In the genomic region with DNA sequence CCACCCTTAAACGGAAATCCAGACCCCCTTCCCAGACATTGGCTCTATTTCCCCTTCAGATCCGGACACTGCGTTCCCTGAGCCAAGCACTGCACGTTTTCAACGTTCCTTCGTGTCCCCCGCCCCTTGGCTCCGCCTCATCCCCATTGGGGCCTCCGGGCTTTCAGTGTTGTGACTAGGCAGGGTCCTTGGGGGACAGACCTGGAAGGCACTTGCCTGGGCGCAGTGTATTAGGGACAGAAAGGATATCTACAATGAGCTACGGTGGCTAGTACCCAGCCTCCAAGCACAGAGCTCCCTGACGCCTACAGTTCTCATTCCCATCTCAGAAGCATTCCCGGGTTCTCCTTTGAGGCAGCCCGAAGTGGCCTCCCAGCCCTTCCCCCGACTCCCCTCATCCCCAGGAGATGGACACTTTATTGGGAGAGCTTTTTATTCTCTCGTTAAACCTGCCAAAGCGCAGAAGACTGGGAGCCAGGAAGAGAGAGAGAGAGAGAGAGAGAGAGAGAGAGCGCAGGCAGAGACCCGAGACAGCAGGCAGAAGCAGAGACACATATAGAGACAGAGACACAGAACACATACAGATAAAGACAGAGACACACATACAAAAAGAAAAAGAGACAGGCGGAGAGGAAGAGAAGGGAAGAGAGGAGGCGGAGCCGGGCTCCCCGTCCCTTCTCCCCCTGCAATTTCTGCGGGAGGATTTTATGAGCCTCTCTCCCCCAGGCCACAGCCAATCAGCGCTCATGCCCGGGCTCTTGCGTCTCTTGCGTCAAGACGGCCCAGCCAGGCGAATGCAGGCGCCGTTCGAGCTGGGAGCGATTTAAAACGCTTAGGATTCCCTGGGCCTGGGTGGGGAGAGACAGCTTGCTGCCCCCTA, we compare ENCODE assay signal across 10 mouse cellular contexts. TPM values are rescaled to one million over a fixed set of nuclear protein-coding genes. Genes with fewer than 3 reads are reported as not detected.
DNase-seq lines count a peak whose midpoint lies in the region; ATAC-seq and TF ChIP-seq lines count a peak whose summit lies in the region.
"Had no signal": no experiment of that assay in that cellular context is flagged by ENCODE, and none has a peak within 500 bp of the region (broad histone marks: within the 10 kb centered on the region; RNA-seq: fewer than 3 reads in every experiment).

Hoxb13 (plus strand) TSS at position 796 of the 880 bp plus-strand sequence.

- no peak within 1 kb of the TSS for H3K27ac ChIP-seq in hindbrain, embryonic 10.5 days
- H3K27ac ChIP-seq in hindbrain, embryonic 13.5 days, result no peak within 1 kb of the TSS
- no peak within 1 kb of the TSS for H3K27ac ChIP-seq in ES-E14 (ENCODE audit: insufficient read depth, low read depth, low read length, poor library complexity, severe bottlenecking)
- no peak within 1 kb of the TSS for H3K27ac ChIP-seq in embryonic facial prominence, embryonic 10.5 days (replicated peaks)

- in situ Hi-C loops in ES-E14 (cut with MboI; ENCODE audit: low sequenced_read_pairs in 2 of 2, unreplicated experiment in 2 of 2), result loop anchor here in 1 of 2 experiments (10.0 kb wide), 1 partner anchor 141 kb away; no protein-coding TSS in a partner anchor

- peak within 1 kb of the TSS; percentile 26; the same call in 1 of the 2 replicates for H3K4me3 ChIP-seq in hindbrain, embryonic 10.5 days
- no peak within 1 kb of the TSS; the same call in 1 of the 2 replicates for H3K4me3 ChIP-seq in hindbrain, embryonic 13.5 days
- peak within 1 kb of the TSS; percentile 39 to 43 for H3K4me3 ChIP-seq in ES-E14 (ENCODE audit: insufficient read depth in 1 of 2, low read depth in 1 of 2, low read length in 2 of 2, poor library complexity in 1 of 2, severe bottlenecking in 1 of 2)
- H3K4me3 ChIP-seq in embryonic facial prominence, embryonic 10.5 days, result peak within 1 kb of the TSS; percentile 8; the same call in 1 of the 2 replicates

- no peak for DNase-seq in hindbrain, embryonic 10.5 days (ENCODE audit: low spot score)
- DNase-seq in ES-E14 (ENCODE audit: low read depth, low spot score), result no peak
- peak; percentile 73 for DNase-seq in embryonic facial prominence, embryonic 10.5 days (ENCODE audit: low spot score)
- DNase-seq in cerebellum, adult 11-12 months, result no peak
- no peak for DNase-seq in thymus, postnatal 14 days
- no peak for DNase-seq in lung, postnatal 36 days

- H3K36me3 ChIP-seq in hindbrain, embryonic 10.5 days, result no peaks in the 10 kb centered on the region
- no peaks in the 10 kb centered on the region for H3K36me3 ChIP-seq in hindbrain, embryonic 13.5 days
- H3K36me3 ChIP-seq in ES-E14 (ENCODE audit: control insufficient read depth, insufficient read depth, low read length, poor library complexity, severe bottlenecking), result no peaks in the 10 kb centered on the region
- H3K36me3 ChIP-seq in embryonic facial prominence, embryonic 10.5 days (replicated peaks), result no peaks in the 10 kb centered on the region

- peaks cover 11% of the 10 kb centered on the region; the same call in 1 of the 2 replicates for H3K4me1 ChIP-seq in hindbrain, embryonic 10.5 days (replicated peaks)
- 0 out of 2 replicates have a peak, but pooled peaks cover 5% of the 10 kb centered on the region for H3K4me1 ChIP-seq in hindbrain, embryonic 13.5 days (replicated peaks)
- peaks cover 7 to 9% of the 10 kb centered on the region in 2 experiments; a peak in 3 of 4 replicates for H3K4me1 ChIP-seq in ES-E14 (ENCODE audit: control insufficient read depth in 2 of 2, insufficient read depth in 2 of 2, low read length in 2 of 2, poor library complexity in 1 of 2)
- peaks cover 4% of the 10 kb centered on the region for H3K4me1 ChIP-seq in embryonic facial prominence, embryonic 10.5 days

- no peak within 1 kb of the TSS for H3K4me2 ChIP-seq in hindbrain, embryonic 13.5 days

- H3K9me3 ChIP-seq in hindbrain, embryonic 10.5 days, result no peaks in the 10 kb centered on the region
- no peaks in the 10 kb centered on the region for H3K9me3 ChIP-seq in hindbrain, embryonic 13.5 days
- H3K9me3 ChIP-seq in ES-E14 (ENCODE audit: control insufficient read depth, insufficient read depth, low read depth, low read length), result no peaks in the 10 kb centered on the region
- H3K9me3 ChIP-seq in embryonic facial prominence, embryonic 10.5 days, result no peaks in the 10 kb centered on the region

- under 1% methylated on average over 35 of the region's 35 CpGs for WGBS in hindbrain, embryonic 10.5 days
- under 1% methylated on average over 29 of the region's 35 CpGs for WGBS in hindbrain, embryonic 13.5 days
- WGBS in embryonic facial prominence, embryonic 10.5 days, result under 1% methylated on average over 35 of the region's 35 CpGs

- H3K27me3 ChIP-seq in hindbrain, embryonic 10.5 days (ENCODE audit: insufficient read depth, poor library complexity, severe bottlenecking), result peaks cover 100% of the 10 kb centered on the region
- H3K27me3 ChIP-seq in hindbrain, embryonic 13.5 days, result peaks cover 99% of the 10 kb centered on the region
- H3K27me3 ChIP-seq in embryonic facial prominence, embryonic 10.5 days (replicated peaks; ENCODE audit: low read depth, poor library complexity, severe bottlenecking), result peaks cover 100% of the 10 kb centered on the region

- H3K9ac ChIP-seq in hindbrain, embryonic 13.5 days, result no peak within 1 kb of the TSS
- H3K9ac ChIP-seq in ES-E14 (ENCODE audit: insufficient read depth, low read depth, low read length, poor library complexity, severe bottlenecking), result peak within 1 kb of the TSS; percentile 43; the same call in 1 of the 2 replicates

- no peak for ATAC-seq in hindbrain, embryonic 13.5 days (ENCODE audit: low FRiP score)
- peak; percentile 23; the same call in 1 of the 2 replicates for ATAC-seq in megakaryocyte progenitor cell, adult 5-6 weeks (replicated peaks; ENCODE audit: poor library complexity)

TF ChIP-seq in ES-E14, 5 proteins besides CTCF, POLR2A, EP300 and RAD21:
- TF ChIP-seq CHD2 (IDR thresholded peaks at IDR 0.05; ENCODE audit: low read depth, low read length), result no peak
- TF ChIP-seq MAFK (IDR thresholded peaks at IDR 0.05; ENCODE audit: insufficient read depth, low read depth, low read length), result no peak
- TF ChIP-seq ZNF384 (IDR thresholded peaks at IDR 0.05; ENCODE audit: low read depth, low read length), result no peak
- no peak for TF ChIP-seq HCFC1 (IDR thresholded peaks at IDR 0.05; ENCODE audit: borderline replicate concordance, insufficient read depth, low read length)
- TF ChIP-seq ZC3H11A (IDR thresholded peaks at IDR 0.05; ENCODE audit: borderline replicate concordance, low read depth, low read length), result no peak

RNA-seq across cellular contexts. Expression of gene Hoxb13, which starts in this region (rescaled TPM):
- polyA plus RNA-seq in hindbrain, embryonic 10.5 days (2016; fragmentation: Nextera tagmentation; extraction: Ambion mirVana), result not detected in 2 replicates
- not detected in 2 replicates for polyA plus RNA-seq in hindbrain, embryonic 13.5 days (2015; fragmentation: Nextera tagmentation; extraction: Ambion mirVana)
- 0.48 and 1.4 TPM in 2 replicates for total RNA-seq in ES-E14 (2012; rRNA removed)
- not detected in 2 replicates for polyA plus RNA-seq in embryonic facial prominence, embryonic 10.5 days (2016; fragmentation: Nextera tagmentation; extraction: Ambion mirVana)
- total RNA-seq in megakaryocyte progenitor cell, adult 5-6 weeks (2015), result not detected in 2 replicates
- not detected in 2 replicates for total RNA-seq in megakaryocyte progenitor cell, adult 5-6 weeks (2017)
- total RNA-seq: hematopoietic stem cell, adult 5-6 weeks had no signal
- polyA plus RNA-seq: spleen, adult 2 months had no signal

Comparison
In these comparisons a context has a peak if more than half of its experiments do, and no peak if none do; other contexts are left out.
1. Peak in DNase-seq and H3K4me3 ChIP-seq in embryonic facial prominence, embryonic 10.5 days; RNA of the gene not detected or under 1 TPM.
2. Peak in ATAC-seq in megakaryocyte progenitor cell, adult 5-6 weeks; RNA of the gene not detected or under 1 TPM.